Mouse (Mus musculus) heart, embryonic 10.5 days (tissue): ENCODE data around the gene Pfdn5. TPM values are rescaled to one million over a fixed set of nuclear protein-coding genes. Genes with fewer than 3 reads are reported as not detected.
"Not testable (repeated sequence)": the region's sequence is repeated elsewhere in the genome, so short reads cannot be mapped to it uniquely, and the experiment has no call there.

Source experiments
- DNase-seq: peaks from one replicate; pipeline ENCODE4 v3.0.0-alpha.2; 2017; ENCODE audit warnings: low spot score
- H3K27ac ChIP-seq: fragments of 300-500 bp; sonication (generic); 2 replicates; pipeline ENCODE4 v1.5.1; 2016; ENCODE audit warnings: mild to moderate bottlenecking
- H3K27me3 ChIP-seq: fragments of 300-500 bp; sonication (generic); 2 replicates; pipeline ENCODE4 v1.6.1; 2016; ENCODE audit warnings: mild to moderate bottlenecking; ENCODE audit not compliant: poor library complexity, insufficient read depth, severe bottlenecking
- H3K36me3 ChIP-seq: fragments of 300-500 bp; sonication (generic); 2 replicates; pipeline ENCODE4 v1.6.1; 2016; ENCODE audit warnings: mild to moderate bottlenecking, moderate library complexity
- H3K4me1 ChIP-seq: fragments of 300-500 bp; sonication (generic); 2 replicates; pipeline ENCODE4 v1.6.1; 2016; ENCODE audit warnings: mild to moderate bottlenecking
- H3K4me3 ChIP-seq: fragments of 300-500 bp; sonication (generic); 2 replicates; pipeline ENCODE4 v1.5.1; 2016; ENCODE audit warnings: mild to moderate bottlenecking, moderate library complexity
- H3K9me3 ChIP-seq: fragments of 300-500 bp; sonication (generic); 2 replicates; pipeline ENCODE4 v1.6.1; 2016; ENCODE audit warnings: mild to moderate bottlenecking, moderate library complexity
- whole genome bisulfite sequencing: fragments of 180-500 bp; shearing (Covaris S2); methylation state at CpG from one replicate; pipeline ENCODE4 v1.1.7; 2016; 5-methylcytosine and 5-hydroxymethylcytosine counted together
- polyA plus RNA-seq: library from polyadenylated mRNA; unstranded; fragments of >200 nt; fragmentation: Nextera tagmentation; extraction: Ambion mirVana; gene quantifications from 2 replicates; pipeline ENCODE4 v1.2.1, GENCODE M21; 2016

The Pfdn5 gene
- polyA plus RNA-seq, 1 experiment from 2014 or later: 282 TPM

GRCm38 (mm10) chr15:102308717-102309116, 17.2 kb upstream of the Pfdn5 start:
- H3K4me1 ChIP-seq: no peaks in the 10 kb centered on the region
- no peak for DNase-seq
- H3K27ac ChIP-seq: no peak overlapping the region
- H3K9me3 ChIP-seq: no peaks in the 10 kb centered on the region
- no peaks in the 10 kb centered on the region for H3K27me3 ChIP-seq
- no peak overlapping the region for H3K4me3 ChIP-seq
- 86% methylated on average over 9 of the region's 9 CpGs for WGBS
- peaks cover 93% of the 10 kb centered on the region for H3K36me3 ChIP-seq

DNA sequence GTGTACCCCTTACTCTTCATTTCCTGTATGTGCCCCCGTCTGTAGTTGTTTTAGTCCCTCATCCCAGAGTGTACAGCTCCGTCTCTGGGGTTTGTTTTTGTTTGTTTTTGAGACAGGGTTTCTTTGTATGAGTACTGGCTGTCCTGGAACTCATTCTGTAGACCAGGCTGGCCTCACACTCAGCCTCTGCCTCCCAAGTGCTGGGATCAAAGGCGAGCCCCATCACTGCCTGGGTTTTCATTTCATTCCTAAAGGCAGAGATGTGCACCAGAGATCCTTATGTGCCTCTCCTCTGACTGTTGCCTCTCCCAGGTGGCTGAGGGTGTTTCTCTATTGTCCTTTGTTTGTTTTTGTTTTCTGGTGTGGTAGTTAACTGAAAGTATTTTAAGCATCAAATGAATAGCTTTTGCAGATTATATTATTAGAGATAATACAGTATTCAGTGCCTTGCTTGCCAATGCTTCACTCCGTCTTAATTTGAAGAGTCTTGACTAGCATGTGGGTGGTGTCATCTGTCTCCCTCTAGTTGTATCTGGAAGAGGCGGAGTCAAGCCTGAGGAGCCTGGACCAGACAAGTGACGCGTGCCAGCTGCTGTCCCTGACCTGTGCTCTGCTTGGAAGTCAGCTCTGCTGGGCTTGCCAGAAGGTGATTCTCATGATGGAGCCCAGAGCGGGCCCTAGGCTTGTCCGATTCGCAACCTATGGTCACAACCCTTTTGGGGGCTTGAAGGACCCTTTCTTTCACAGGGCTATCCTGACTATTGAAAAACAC, 15.7 kb upstream of the Pfdn5 start:
- Histone ChIP-seq H3K36me3 (peaks cover 93% of the 10 kb centered on the region), H3K27ac (no peak overlapping the region), H3K4me3 (no peak overlapping the region), H3K27me3 (no peaks in the 10 kb centered on the region), H3K4me1 (no peaks in the 10 kb centered on the region), H3K9me3 (no peaks in the 10 kb centered on the region)
- no peak for DNase-seq
- 61% methylated on average over 10 of the region's 10 CpGs for WGBS

- Histone ChIP-seq H3K9me3 (no peaks in the 10 kb centered on the region), H3K4me1 (no peaks in the 10 kb centered on the region), H3K4me3 (no peak overlapping the region), H3K27ac (no peak overlapping the region), H3K36me3 (peaks cover 93% of the 10 kb centered on the region), H3K27me3 (no peaks in the 10 kb centered on the region)
- no peak for DNase-seq
These were observed 14.4 kb upstream of the Pfdn5 start for GRCm38 (mm10) chr15:102311489-102311888.

DNA sequence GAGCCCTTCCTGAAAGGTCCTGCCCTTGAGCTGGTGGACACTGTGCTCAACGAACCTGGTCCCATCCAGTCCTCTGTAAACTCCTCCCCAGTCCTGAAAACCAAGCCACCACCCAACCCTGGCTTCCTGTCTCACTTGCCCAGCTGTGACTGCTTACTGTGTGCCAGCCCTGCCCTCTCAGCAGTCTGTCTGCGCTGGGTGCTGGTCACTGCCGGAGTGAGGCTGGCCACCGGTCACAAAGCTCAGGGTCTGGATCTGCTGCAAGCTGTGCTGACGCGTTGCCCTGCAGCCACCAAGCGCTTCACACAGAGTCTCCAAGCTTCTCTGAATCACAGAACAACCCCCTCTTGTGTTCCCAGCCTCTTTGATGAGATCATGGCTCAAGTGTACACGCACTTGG, 10.6 kb upstream of the Pfdn5 start:
- H3K4me3 ChIP-seq: no peak overlapping the region
- no peaks in the 10 kb centered on the region for H3K9me3 ChIP-seq
- H3K36me3 ChIP-seq: peaks cover 88% of the 10 kb centered on the region
- H3K27me3 ChIP-seq: no peaks in the 10 kb centered on the region
- DNase-seq: no peak
- no peaks in the 10 kb centered on the region for H3K4me1 ChIP-seq
- H3K27ac ChIP-seq: no peak overlapping the region
- 92% methylated on average over 8 of the region's 8 CpGs for WGBS

DNA sequence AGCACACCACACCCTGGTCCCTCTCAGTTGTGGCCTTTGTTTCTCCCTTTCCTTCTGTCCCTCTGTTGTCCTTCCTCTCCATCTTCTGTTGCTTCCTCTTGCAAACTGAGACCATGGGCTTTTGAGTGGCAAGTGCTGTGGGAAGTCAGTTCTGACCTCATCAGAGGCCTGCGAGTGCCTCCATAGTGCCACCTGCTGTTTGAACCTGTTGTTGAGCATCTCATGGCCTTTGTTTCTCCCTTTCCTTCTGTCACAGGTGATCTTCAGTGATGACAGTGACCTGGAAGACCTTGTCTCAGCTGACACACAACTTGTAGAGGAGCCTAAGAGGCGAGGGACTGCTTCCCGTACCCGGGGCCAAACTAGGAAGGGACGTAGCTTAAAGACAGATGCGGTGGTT, 9.7 kb upstream of the Pfdn5 start:
- Histone ChIP-seq H3K4me3 (no peak overlapping the region), H3K9me3 (no peaks in the 10 kb centered on the region), H3K4me1 (no peaks in the 10 kb centered on the region), H3K27ac (no peak overlapping the region), H3K36me3 (peaks cover 91% of the 10 kb centered on the region), H3K27me3 (no peaks in the 10 kb centered on the region)
- no peak for DNase-seq
- WGBS: 87% methylated on average over 6 of the region's 6 CpGs

DNA sequence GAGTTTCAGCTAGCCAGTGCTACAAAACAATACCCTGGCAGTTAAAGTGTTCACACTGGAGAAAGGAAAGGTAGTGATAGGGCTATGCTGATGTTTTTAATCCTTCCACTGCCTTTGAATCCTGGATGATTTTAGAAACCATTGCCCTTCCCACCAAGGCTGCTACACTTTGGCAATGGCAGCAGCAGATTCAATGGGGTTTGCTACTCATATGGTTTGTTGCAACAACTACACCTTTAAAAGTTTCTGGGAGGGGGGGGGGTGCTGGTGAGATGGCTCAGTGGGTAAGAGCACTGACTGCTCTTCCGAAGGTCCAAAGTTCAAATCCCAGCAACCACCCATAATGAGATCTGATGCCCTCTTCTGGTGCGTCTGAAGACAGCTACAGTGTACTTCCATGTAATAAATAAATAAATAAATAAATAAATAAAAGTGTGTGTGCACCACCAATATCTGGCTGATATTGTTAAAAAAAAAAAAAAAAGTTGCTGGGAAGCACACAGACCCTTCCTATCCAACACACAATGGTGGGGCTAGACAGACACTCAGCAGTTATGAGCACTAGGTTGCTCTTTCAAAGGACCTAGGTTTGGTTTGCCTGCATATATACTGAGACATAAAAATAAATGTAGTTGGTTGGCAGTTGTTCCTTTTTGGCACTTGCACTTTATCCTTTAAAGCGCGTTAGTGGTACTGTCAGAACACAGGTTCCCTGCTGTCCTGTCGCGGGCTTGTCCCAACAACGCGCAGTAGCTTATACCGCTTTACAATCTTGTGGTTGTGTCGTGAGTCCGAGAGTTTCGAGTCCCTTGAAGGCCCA, 1.1 kb upstream of the Pfdn5 start:
- Histone ChIP-seq H3K36me3 (peaks cover 63% of the 10 kb centered on the region), H3K9me3 (no peaks in the 10 kb centered on the region), H3K4me1 (peaks cover 8% of the 10 kb centered on the region; the same call in 1 of the 2 replicates), H3K27me3 (no peaks in the 10 kb centered on the region), H3K4me3 (peak overlapping the region; percentile 4), H3K27ac (no peak overlapping the region)
- WGBS: 68% methylated on average over 12 of the region's 12 CpGs
- DNase-seq: no peak

DNA sequence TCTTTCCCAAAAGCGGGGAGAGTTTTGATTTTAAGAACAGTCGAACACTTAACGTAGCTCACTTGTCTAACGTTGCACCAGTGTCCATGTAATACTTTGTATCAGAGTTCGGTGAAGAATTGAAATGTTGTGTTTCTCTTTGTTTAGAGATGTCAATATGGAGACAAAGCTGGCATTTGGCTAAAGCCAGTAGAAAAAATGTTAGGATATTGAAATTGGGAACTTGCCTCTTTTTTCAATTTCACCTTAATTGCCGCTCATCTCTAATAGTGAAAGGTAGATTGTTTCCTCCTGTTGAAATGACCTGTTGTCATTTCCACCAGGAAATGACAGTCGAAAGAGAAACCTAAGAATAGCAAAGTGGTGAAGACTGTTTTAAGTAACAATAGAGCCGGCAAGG, 976 bp downstream of the Pfdn5 start:
- no peaks in the 10 kb centered on the region for H3K27me3 ChIP-seq
- 0 out of 2 replicates have a peak overlapping the region, but pooled peaks have one; percentile 94 for H3K27ac ChIP-seq
- H3K4me1 ChIP-seq: peaks cover 12% of the 10 kb centered on the region
- peaks cover 52% of the 10 kb centered on the region for H3K36me3 ChIP-seq
- no peak for DNase-seq
- H3K9me3 ChIP-seq: no peaks in the 10 kb centered on the region
- 61% methylated on average over 8 of the region's 8 CpGs for WGBS
- peak overlapping the region; percentile 75 for H3K4me3 ChIP-seq

DNA sequence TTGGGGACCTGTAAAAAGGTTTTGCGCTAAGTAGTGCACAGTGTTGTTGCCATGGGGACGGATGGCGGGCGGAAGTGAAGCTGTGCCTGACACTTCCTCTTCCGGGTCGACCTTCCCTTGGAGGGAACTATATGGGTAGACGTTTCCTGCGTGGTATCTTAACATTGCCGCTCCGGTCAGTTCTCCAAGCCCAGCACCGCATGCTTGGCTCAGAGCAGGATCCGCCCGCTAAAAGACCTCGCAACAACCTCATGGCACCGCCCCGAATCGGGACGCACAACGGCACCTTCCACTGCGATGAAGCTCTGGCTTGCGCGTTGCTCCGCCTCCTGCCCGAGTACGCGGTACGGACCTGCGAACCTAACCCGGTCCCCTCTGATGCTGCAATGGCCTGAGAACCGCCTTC, 5.7 kb downstream of the Pfdn5 start, which contains the start of gene Myg1:
Gene Myg1 (plus strand): TSS at position 100 of the 406 bp plus-strand sequence.
- WGBS: under 1% methylated on average over 30 of the region's 30 CpGs
- Histone ChIP-seq H3K9me3 (no peaks in the 10 kb centered on the region), H3K27me3 (no peaks in the 10 kb centered on the region), H3K27ac (peak within 1 kb of the TSS; percentile 86), H3K36me3 (peaks cover 62% of the 10 kb centered on the region), H3K4me3 (peak within 1 kb of the TSS; percentile 79), H3K4me1 (peaks cover 27% of the 10 kb centered on the region)
- peak; percentile 95 for DNase-seq

DNA sequence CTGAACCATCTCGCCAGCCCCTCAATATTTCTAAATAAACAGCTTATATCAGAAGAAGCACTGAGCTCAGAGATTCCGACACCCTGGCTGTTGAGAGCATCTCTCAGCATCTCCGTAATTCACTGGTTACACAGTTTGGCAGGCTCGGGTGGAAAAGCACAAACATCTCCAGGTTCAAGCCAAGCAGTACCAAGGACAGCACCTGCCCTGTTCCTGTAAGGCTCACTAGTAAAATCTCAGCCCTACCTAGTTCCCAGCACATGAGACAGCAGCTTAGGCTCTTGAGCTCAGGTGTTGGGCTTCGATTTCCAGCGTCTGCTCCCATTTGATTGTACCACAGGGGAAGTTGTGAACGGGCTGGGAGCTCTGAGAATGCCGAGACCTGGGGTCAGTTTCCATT, 9.3 kb downstream of the Pfdn5 start:
- Histone ChIP-seq H3K27ac (no peak overlapping the region), H3K4me3 (no peak overlapping the region), H3K4me1 (peaks cover 19% of the 10 kb centered on the region), H3K36me3 (peaks cover 77% of the 10 kb centered on the region), H3K27me3 (no peaks in the 10 kb centered on the region), H3K9me3 (no peaks in the 10 kb centered on the region)
- 85% methylated on average over 8 of the region's 8 CpGs for WGBS
- no peak for DNase-seq

DNA sequence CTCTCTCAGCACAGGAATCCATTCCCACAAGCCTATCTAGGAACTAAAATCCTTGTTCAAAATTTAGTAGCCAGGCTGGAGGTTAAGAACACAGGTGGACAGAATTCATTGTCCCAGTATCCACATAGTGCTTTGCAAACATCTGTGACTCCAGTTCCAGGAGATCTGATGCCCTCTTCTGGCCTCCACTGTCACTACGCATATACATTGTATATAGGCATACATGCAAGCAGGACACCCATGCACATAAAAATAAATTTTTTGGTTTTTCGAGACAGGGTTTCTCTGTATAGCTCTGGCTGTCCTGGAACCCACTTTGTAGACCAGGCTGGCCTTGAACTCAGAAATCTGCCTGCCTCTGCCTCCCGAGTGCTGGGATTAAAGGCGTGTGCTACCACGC, 10.0 kb downstream of the Pfdn5 start:
- H3K4me3 ChIP-seq, DNase-seq, H3K27me3 ChIP-seq, H3K9me3 ChIP-seq, H3K27ac ChIP-seq: not testable (repeated sequence)
- 92% methylated on average over 5 of the region's 5 CpGs for WGBS
- Histone ChIP-seq H3K4me1 (peaks cover 19% of the 10 kb centered on the region), H3K36me3 (peaks cover 76% of the 10 kb centered on the region)

DNA sequence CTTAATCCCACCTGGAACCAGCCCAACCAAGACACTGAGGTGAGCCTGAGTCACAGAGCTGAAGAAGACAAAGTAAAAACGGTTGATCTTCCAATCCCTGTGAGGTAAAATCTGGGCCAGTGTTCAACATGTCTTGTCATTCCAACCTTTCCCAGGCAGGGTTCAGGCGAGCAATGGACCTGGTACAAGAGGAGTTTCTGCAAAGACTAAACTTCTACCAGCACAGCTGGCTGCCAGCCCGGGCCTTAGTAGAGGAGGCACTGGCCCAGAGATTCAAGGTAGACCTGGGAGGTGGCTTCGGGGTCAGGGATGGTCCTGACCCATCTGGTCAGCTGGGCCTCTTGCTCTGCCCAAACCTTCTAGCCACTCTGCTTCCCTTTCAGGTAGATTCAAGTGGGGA, 11.0 kb downstream of the Pfdn5 start:
- 84% methylated on average over 4 of the region's 4 CpGs for WGBS
- DNase-seq: no peak
- Histone ChIP-seq H3K27ac (no peak overlapping the region), H3K4me3 (no peak overlapping the region), H3K36me3 (peaks cover 76% of the 10 kb centered on the region), H3K4me1 (peaks cover 14% of the 10 kb centered on the region), H3K9me3 (no peaks in the 10 kb centered on the region), H3K27me3 (no peaks in the 10 kb centered on the region)

DNA sequence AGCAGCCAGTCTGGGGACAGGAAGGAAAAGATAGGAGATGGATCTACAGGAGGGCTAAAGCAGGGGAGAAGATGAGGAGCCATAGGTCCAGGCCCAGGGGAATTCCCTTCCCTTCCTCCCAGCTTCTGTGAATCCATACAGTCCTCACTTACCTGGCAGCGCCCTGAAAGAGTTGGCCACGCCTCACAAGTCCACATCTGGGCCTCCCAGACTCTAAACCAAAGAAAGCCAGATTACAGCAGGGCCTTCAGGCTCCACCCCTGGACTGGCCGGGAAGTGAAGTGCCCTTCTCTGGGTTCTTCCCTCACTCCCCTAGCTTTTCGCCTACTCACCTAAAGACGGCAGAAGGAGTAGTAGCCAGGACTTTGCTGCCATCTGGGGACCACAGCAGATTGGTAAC, 13.7 kb downstream of the Pfdn5 start:
- no peak for DNase-seq
- 64% methylated on average over 5 of the region's 5 CpGs for WGBS
- Histone ChIP-seq H3K36me3 (peaks cover 67% of the 10 kb centered on the region), H3K4me1 (no peaks in the 10 kb centered on the region), H3K27ac (no peak overlapping the region), H3K4me3 (no peak overlapping the region), H3K9me3 (no peaks in the 10 kb centered on the region), H3K27me3 (no peaks in the 10 kb centered on the region)

GRCm38 (mm10) chr15:102341580-102341979, 15.7 kb downstream of the Pfdn5 start:
- H3K4me1 ChIP-seq: no peaks in the 10 kb centered on the region
- H3K27me3 ChIP-seq: no peaks in the 10 kb centered on the region
- DNase-seq: no peak
- H3K4me3 ChIP-seq: no peak overlapping the region
- H3K36me3 ChIP-seq: peaks cover 70% of the 10 kb centered on the region
- no peak overlapping the region for H3K27ac ChIP-seq
- H3K9me3 ChIP-seq: no peaks in the 10 kb centered on the region
- WGBS: 2% methylated on average over 1 of the region's 1 CpGs
